Mouse (Mus musculus) midbrain, postnatal 0 days (tissue): Measurements from ENCODE around the gene Gm6309. TPM values are rescaled to one million over a fixed set of nuclear protein-coding genes. Genes with fewer than 3 reads are reported as not detected.
"Not testable (repeated sequence)": the region's sequence is repeated elsewhere in the genome, so short reads cannot be mapped to it uniquely, and the experiment has no call there.

Experiments used
- ATAC-seq: fragments of 200-750 bp; cut with Nextera tagmentation; 2 replicates; pipeline ENCODE4 v1.8.0; 2017; ENCODE audit warnings: moderate number of reproducible peaks, mild to moderate bottlenecking, moderate TSS enrichment, moderate library complexity; ENCODE audit not compliant: low FRiP score
- DNase-seq: peaks from one replicate; pipeline ENCODE4 v3.0.0-alpha.2; 2015; ENCODE audit warnings: low spot score
- H3K27ac ChIP-seq: fragments of 300-500 bp; sonication (generic); 2 replicates; pipeline ENCODE4 v1.5.1; 2014; ENCODE audit warnings: low read depth, mild to moderate bottlenecking, low read length, mixed read lengths
- H3K27me3 ChIP-seq: fragments of 300-500 bp; sonication (generic); 2 replicates; pipeline ENCODE4 v1.6.1; 2014; ENCODE audit warnings: low read length, control low read depth, mixed read lengths; ENCODE audit not compliant: insufficient read depth
- H3K36me3 ChIP-seq: fragments of 300-500 bp; sonication (generic); 2 replicates; pipeline ENCODE4 v1.6.1; 2014; ENCODE audit warnings: low read length, control low read depth, mixed read lengths; ENCODE audit not compliant: insufficient read depth
- H3K4me1 ChIP-seq: fragments of 300-500 bp; sonication (generic); 2 replicates; pipeline ENCODE4 v1.6.1; 2014; ENCODE audit warnings: mild to moderate bottlenecking, control low read depth, antibody characterized with exemption, low read length, mixed read lengths; ENCODE audit not compliant: insufficient read depth
- H3K4me2 ChIP-seq: fragments of 300-500 bp; sonication (generic); 2 replicates; pipeline ENCODE4 v1.6.1; 2014; ENCODE audit warnings: low read depth, mild to moderate bottlenecking, low read length, mixed read lengths; ENCODE audit not compliant: poor library complexity, severe bottlenecking
- H3K4me3 ChIP-seq: fragments of 300-500 bp; sonication (generic); 2 replicates; pipeline ENCODE4 v1.5.1; 2014; ENCODE audit warnings: low read depth, mild to moderate bottlenecking, low read length, moderate library complexity
- H3K9ac ChIP-seq: fragments of 300-500 bp; sonication (generic); replicated peaks from 2 replicates; pipeline ENCODE4 v1.6.1; 2014; ENCODE audit warnings: mild to moderate bottlenecking, low read length, moderate library complexity, mixed read lengths; ENCODE audit not compliant: poor library complexity, severe bottlenecking
- H3K9me3 ChIP-seq: fragments of 300-500 bp; sonication (generic); 2 replicates; pipeline ENCODE4 v1.6.1; 2016; ENCODE audit warnings: low read length, control low read depth
- CTCF ChIP-seq: IDR thresholded peaks from 2 replicates; pipeline ENCODE4 v1.5.1; 2016; ENCODE audit warnings: antibody characterized with exemption, mild to moderate bottlenecking
- WGBS: fragments of 180-500 bp; shearing (Covaris S2); extraction: QIAGEN DNeasy Blood & Tissue Kit; methylation state at CpG from one replicate; pipeline ENCODE4 v1.1.7; 2014; 5-methylcytosine and 5-hydroxymethylcytosine counted together
- polyA plus RNA-seq: library from polyadenylated mRNA; unstranded; fragments of >200 nt; fragmentation: Nextera tagmentation; extraction: Ambion mirVana; gene quantifications from 2 replicates; pipeline ENCODE4 v1.2.1, GENCODE M21; 2015
- total RNA-seq: library from RNA; depleted of rRNA; stranded (reverse); fragments of >200 nt; gene quantifications from 2 replicates; pipeline ENCODE4 v1.2.3, GENCODE M21; 2014; rRNA removed

Gene Gm6309
- total and polyA plus RNA-seq, 2 experiments from 2014 or later = not detected

- H3K4me3 ChIP-seq, H3K27ac ChIP-seq, DNase-seq, H3K27me3 ChIP-seq, H3K9ac ChIP-seq, H3K36me3 ChIP-seq, H3K4me2 ChIP-seq, H3K4me1 ChIP-seq, ATAC-seq: not testable (repeated sequence)
- peaks cover 11% of the 10 kb centered on the region; the same call in 1 of the 2 replicates for H3K9me3 ChIP-seq
- 89% methylated on average over 4 of the region's 4 CpGs for WGBS
Measured at GRCm38 (mm10) chr5:146158326-146158725, 12.2 kb downstream of the Gm6309 start.

- Histone ChIP-seq H3K9ac (no peak overlapping the region), H3K36me3 (no peaks in the 10 kb centered on the region), H3K27me3 (no peaks in the 10 kb centered on the region), H3K4me2 (no peak overlapping the region), H3K27ac (no peak overlapping the region), H3K9me3 (0 out of 2 replicates have a peak, but pooled peaks cover 3% of the 10 kb centered on the region), H3K4me1 (no peaks in the 10 kb centered on the region), H3K4me3 (no peak overlapping the region)
- DNase-seq (no peak), ATAC-seq (no peak)
- no peak for TF ChIP-seq CTCF
- WGBS = 75% methylated on average over 3 of the region's 3 CpGs
Measured at GRCm38 (mm10) chr5:146150454-146150853, 20.1 kb downstream of the Gm6309 start.

- WGBS = 55% methylated on average over 2 of the region's 2 CpGs
- Histone ChIP-seq H3K4me2 (no peak overlapping the region), H3K27ac (no peak overlapping the region), H3K36me3 (no peaks in the 10 kb centered on the region), H3K27me3 (no peaks in the 10 kb centered on the region), H3K9ac (no peak overlapping the region), H3K4me3 (no peak overlapping the region), H3K9me3 (no peaks in the 10 kb centered on the region), H3K4me1 (no peaks in the 10 kb centered on the region)
- ATAC-seq (no peak), DNase-seq (no peak)
- peak; percentile 35 for TF ChIP-seq CTCF
Measured at GRCm38 (mm10) chr5:146147903-146148302, 22.6 kb downstream of the Gm6309 start.

Other genes starting within 250 kb of the Gm6309 start
- not detected in 2 replicates for gene Cyp3a25, start 161.1 kb downstream of the Gm6309 start, total RNA-seq
- gene Cyp3a25, start 161.1 kb downstream of the Gm6309 start, polyA plus RNA-seq = not detected in 2 replicates
- gene Cyp3a59, start 91.5 kb downstream of the Gm6309 start, total RNA-seq = not detected in 2 replicates
- gene Cyp3a59, start 91.5 kb downstream of the Gm6309 start, polyA plus RNA-seq = not detected in 2 replicates
- gene Gm5565, start 10.2 kb downstream of the Gm6309 start, total RNA-seq = not detected in 2 replicates
- gene Gm5565, start 10.2 kb downstream of the Gm6309 start, polyA plus RNA-seq = not detected in 2 replicates
- gene 1700001J03Rik, start 14.6 kb upstream of the Gm6309 start, total RNA-seq = not detected in 2 replicates
- gene 1700001J03Rik, start 14.6 kb upstream of the Gm6309 start, polyA plus RNA-seq = 0.27 TPM in 1 of 2 replicates, not detected in the other
- 9.0 and 12.8 TPM in 2 replicates for gene Rnf6, start 50.8 kb upstream of the Gm6309 start, total RNA-seq
- gene Rnf6, start 50.8 kb upstream of the Gm6309 start, polyA plus RNA-seq = 24.6 and 29.9 TPM in 2 replicates
- 42.1 and 46.3 TPM in 2 replicates for gene Cdk8, start 60.5 kb upstream of the Gm6309 start, total RNA-seq
- gene Cdk8, start 60.5 kb upstream of the Gm6309 start, polyA plus RNA-seq = 13.9 and 15.4 TPM in 2 replicates
- gene Wasf3, start 214.3 kb upstream of the Gm6309 start, total RNA-seq = 40.4 and 40.7 TPM in 2 replicates
- gene Wasf3, start 214.3 kb upstream of the Gm6309 start, polyA plus RNA-seq = 18.3 and 19.1 TPM in 2 replicates